Mouse (Mus musculus): ENCODE measurements around the gene Setd1b.

DNA sequence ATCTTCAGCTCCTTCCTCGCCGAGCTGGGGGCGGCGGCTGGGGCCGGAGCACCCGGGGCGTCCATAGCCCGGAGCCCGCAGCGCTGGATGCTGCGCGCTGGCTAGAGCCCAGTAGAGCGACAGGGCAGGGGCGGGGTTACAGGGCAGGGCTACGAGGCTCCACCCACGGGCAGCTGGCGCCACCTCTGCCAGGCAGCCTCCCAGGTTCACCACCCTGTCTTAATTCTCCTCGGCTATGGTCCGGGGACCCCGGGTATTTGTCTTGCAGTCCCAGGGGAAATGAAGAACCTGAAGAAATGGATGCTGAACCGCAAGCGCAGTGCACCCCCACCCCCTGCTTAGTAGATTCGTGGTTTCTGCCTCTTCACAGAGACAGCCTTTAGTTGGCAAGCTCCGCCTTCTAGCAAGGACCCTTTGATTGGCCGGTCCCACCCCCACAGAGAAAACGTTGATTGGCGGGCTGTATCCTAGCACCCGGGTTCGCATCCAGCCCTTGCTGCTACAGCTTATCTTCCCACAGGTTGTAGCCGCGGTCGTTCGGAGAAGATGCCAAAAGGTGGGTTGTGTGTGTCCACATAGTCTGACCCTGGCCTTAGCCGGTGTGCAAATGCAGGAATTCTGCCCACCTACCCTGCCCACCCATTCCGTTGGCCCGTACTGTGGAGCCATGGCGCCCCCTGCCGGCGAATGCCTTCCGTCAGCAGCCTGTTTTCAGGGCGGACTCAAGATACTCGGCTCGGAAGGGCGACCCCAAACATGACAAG is 9.5 kb upstream of the Setd1b start, which contains the start of gene Rhof:
- no peak for TF ChIP-seq GATA1 (IDR thresholded peaks at IDR 0.05; ENCODE audit: borderline replicate concordance, low read length)
- TF ChIP-seq FLI1 (IDR thresholded peaks at IDR 0.05; ENCODE audit: low read length), result no peak

Data from megakaryocyte, embryonic 14.5 days (primary cell).